Mouse (Mus musculus): Measurements from ENCODE around the gene Shf.
A peak's percentile ranks its signal among the peaks of the same experiment; 100 is the strongest.

The Shf gene

DNA sequence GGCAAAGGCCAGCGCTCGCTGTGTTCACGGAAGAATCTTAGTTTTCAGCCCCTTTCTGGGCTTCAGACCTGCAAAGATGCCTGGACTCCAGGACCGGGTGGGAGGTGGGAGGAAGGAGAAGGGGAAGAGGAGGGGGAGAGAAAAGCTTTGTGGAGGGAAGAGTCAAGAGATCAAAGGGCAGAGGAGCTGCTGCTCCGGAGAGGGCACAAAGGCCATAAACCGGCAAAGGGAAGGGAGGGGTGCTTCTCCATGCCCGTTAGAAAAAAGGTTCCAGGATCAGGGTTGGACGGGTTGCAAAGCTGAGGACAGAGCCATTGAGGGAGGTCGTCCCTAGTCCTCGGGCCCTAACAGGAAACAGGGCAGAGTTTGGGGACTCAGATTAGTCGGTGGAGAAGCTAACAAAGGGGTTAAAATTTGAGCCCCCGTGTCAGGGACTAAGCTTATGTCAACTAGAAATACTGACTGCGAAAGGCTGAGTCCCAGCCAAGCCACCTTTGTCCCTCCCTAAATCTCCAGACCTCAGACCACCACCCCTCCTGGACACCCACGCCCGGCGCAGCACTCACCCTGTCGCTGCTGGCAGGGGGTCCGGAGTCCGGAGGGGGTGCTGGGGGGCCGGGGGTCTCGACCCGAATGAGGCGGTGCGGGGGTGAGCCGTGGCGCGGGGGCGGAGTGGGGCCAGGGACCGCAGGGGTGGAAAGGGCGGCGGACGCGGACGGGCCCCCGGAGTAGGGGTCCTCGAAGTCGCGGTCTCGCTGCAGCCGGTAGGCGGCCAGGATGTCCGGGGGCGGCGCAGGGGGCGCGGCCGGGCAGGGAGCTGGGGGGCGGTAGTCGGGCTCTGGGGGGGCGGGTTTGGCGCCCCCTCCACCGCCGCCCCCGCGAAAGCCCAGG, 636 bp downstream of the Shf start:
- DNase-seq (ENCODE audit: low spot score in 2 of 2), result peak in 1 of 2 experiments; percentile 31

GRCm38 (mm10) chr2:122367701-122368080, 1.3 kb downstream of the Shf start:
- no peak for DNase-seq (ENCODE audit: low spot score in 2 of 2)

DNA sequence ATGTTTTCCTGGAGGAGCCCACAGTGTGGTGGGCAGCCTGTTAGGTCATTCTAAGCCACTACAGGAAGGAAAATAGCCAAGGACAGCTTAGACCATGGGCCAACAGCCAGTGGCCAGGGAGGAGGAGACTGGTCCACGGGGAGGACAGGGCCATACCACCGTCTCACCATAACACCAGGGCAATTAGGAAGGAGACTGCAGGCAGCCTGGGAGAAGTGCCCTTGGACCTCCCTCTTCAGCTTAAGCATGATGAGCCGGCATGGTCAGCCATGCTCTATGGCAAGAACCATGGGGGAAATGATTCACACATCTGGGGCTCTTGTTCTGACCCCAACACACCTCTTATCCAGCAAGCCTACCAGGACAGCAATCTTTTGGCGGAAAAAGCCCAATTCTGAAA, 1.8 kb downstream of the Shf start:
- DNase-seq (ENCODE audit: low spot score in 2 of 2), result no peak

DNA sequence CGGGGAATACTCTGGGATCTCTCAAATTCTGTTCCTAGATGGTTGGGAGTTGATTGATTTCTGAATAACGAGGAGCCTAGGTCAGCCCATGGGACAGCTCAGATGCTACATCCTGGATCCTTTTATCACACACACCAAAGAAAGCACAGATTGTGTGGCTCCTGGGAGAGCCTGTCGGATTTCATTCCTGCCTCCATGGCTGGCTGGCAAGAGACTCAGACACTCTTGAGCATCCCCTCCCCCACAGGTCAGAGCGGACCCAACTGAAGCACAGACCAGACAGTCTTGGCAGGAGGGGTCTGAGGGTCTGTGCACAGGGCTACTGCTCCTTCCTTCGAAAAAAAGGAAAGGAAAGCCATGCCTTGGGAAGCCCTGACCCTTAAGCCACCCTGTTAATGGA, 2.3 kb downstream of the Shf start:
- DNase-seq (ENCODE audit: low spot score in 2 of 2), result no peak

DNA sequence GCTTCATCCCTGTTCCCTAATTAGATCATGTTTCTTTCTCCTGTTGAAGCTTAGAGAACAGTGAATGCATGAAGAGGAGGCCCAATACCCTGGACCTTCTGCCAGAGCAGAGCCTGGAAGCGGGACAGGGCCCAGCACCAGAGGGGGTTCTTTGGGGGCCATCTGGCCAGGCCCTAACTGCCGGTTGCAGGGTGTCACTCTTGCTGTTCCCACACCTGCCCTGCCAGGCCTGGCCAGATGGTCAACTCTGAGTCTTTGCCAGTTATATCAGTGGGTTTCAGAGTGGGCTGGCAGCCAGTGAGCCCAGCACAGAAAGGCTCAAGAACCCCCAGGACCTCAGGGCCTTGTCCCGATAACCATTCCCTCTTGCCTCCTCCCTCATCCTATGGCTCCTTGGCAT, 2.9 kb downstream of the Shf start:
- DNase-seq (ENCODE audit: low spot score in 2 of 2), result no peak

GRCm38 (mm10) chr2:122365244-122365866, 3.6 kb downstream of the Shf start:
- no peak for DNase-seq (ENCODE audit: low spot score in 2 of 2)

- DNase-seq (ENCODE audit: low spot score in 2 of 2), result no peak
Observed at GRCm38 (mm10) chr2:122364352-122364944, 4.5 kb downstream of the Shf start.

DNA sequence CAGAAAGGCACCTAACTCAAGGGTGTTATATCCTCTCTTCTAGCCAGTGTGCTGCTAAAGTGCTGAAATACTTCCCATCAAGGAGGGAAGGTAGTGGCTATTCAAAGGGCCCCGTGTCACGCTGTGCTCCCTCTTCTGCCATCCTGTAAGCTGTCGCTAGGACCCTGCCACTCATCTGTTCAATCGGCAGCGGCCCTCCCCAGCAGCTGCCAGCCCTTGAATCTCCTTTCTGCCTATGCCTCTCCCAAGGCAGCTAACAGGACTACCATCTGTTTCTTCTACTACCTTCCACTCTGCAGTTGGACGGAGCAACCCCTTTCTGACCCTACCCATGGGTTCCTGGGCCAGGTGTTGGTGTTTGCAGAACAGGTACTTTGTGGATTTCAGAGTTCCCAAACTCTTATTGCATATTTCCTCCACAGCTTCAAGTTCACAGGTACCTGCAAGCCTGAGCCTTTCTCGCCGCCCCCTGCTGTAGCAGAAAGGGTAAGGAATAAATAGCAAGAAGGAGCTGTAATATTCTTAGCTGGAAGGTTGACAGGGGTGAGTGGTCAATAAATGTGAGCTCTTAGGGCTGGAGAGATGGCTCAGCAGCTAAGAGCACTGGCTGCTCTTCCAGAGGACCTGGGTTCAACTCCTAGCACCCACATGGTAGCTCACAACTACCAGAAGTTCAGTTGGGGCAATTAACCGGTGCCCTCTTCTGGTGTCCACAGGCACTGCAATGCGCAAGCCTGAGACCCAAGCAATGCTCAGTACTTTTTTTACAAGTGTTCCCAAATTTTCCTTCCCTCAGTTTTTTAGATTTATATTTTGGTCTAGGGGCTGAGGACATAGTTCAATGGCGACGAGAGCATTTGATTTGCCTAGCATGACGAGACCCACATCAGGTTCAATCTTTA, 6.1 kb downstream of the Shf start:
- DNase-seq (ENCODE audit: low spot score in 2 of 2), result no peak

GRCm38 (mm10) chr2:122361868-122362621, 6.9 kb downstream of the Shf start:
- DNase-seq (ENCODE audit: low spot score in 2 of 2), result no peak

DNA sequence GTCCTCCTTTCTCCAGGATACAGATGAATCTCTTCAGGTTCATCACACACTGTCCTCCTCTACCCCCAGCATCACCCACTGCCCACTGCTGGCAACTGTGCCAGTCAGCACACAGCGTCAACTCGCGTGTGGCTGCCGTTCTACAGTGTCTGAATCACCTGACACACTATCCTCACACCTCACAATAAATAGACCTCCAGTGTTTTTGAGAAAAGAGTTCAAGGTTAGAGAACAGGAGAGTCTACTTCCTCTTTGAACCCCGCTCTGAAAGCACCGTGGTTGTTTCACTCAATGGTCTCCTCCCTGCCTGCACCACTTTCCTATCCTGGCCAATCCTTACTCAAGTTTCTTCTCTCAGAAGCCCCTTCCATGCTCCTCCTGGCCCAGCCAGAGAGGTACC, 7.8 kb downstream of the Shf start:
- no peak for DNase-seq (ENCODE audit: low spot score in 2 of 2)

- no peak for DNase-seq (ENCODE audit: low spot score in 2 of 2)
Observed at GRCm38 (mm10) chr2:122360310-122360709, 8.7 kb downstream of the Shf start.

DNA sequence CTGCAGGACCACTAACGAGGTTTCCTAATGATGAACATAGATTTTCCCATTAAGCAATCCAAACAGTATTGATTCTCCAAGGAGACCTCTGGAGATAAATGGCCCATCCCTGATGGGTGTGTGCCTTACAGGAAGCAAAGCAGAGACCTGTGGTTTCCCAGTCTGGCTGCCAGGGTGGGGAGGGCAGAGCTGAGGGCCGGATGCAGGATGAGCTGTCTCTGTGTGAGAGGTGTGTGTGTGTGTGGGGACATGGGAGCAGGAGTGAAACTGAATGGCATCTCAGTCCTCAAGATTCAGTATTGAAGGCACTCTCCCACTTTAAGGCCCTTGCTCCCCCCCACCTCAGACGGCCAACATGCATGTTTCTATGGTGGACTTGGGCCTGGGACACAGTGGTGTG, 12.8 kb downstream of the Shf start:
- DNase-seq (ENCODE audit: low spot score in 2 of 2), result no peak

GRCm38 (mm10) chr2:122355389-122355788, 13.6 kb downstream of the Shf start:
- DNase-seq (ENCODE audit: low spot score in 2 of 2), result no peak

GRCm38 (mm10) chr2:122354191-122354929, 14.6 kb downstream of the Shf start:
- no peak for DNase-seq (ENCODE audit: low spot score in 2 of 2)

GRCm38 (mm10) chr2:122353765-122354164, 15.2 kb downstream of the Shf start:
- DNase-seq (ENCODE audit: low spot score in 2 of 2), result no peak

DNA sequence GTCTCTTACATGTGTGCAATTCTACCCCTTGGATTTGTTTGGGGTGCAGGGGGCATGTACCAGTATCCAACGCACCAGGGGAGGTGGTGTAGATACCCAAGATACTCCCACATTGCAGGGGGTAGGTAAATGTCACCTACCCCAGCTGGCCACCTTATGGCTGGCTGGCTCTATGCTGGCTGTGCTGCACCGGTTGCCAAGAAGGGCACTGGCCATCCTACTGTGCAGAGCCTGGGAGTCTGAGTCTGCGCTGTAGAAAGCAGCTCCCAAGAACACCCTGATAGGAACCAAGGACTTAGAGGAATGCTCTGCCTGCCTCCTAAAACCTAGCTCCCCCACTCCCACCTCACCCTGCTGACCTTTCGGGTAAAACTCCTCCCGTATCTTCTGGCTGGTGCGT, 16.0 kb downstream of the Shf start:
- DNase-seq (ENCODE audit: low spot score in 2 of 2), result no peak

DNA sequence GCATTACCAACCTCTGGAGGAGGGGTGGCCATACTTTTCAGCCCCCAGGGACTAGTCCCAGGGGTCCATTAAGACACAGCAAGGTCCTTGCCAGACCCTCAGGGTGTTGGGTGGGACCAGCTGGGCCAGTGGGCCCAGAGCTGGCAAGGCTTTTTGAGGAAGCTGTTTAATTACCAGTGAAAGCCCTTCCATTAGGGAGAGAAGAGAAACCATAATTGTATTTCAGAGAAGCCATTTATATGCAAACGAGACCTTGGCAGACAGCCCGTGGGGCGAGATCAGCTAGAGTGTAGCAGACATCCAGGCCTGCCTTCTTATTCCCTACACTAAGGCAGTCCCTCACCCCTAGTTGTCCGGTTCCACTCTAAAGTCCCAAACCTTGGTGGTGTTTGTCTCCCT, 17.0 kb downstream of the Shf start:
- DNase-seq (ENCODE audit: low spot score in 2 of 2), result no peak

DNA sequence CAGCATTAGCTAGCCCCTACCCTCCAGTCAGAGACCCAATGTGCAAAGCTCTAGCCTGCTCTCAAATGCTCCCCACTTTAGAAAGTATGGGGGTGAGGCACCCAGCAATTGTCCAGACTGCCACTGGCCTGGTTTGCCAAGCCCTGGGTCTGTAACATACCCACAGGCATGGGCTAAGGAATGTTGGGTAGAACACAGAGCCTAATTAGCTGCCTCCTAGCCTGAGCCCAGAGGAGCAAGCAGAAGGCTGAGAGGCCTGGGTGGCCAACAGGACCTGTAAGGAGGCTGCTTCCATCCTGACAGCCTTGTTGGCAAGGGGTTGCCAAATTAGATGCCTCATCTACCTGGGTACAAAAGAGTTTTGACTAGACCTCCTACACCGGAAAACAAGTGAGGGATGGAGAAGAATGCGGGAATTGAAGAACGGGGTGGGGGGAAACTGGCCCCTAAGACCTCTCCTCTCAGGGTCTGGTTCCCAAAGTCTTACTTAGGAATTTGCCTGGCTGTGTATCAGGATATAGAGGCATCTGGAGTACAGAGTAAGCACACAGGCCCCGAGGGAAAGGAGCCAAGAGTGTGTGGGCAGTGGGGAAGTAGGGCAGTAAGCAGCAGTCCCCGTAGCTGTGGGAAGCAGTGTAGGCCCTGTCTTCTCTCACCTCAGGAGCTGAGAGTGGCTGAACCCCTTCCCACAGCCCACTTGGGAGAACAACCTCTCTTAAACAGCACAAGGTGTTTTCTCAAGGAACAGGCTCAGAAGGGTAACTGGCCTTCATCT, 17.6 kb downstream of the Shf start:
- DNase-seq (ENCODE audit: low spot score in 2 of 2), result no peak

DNA sequence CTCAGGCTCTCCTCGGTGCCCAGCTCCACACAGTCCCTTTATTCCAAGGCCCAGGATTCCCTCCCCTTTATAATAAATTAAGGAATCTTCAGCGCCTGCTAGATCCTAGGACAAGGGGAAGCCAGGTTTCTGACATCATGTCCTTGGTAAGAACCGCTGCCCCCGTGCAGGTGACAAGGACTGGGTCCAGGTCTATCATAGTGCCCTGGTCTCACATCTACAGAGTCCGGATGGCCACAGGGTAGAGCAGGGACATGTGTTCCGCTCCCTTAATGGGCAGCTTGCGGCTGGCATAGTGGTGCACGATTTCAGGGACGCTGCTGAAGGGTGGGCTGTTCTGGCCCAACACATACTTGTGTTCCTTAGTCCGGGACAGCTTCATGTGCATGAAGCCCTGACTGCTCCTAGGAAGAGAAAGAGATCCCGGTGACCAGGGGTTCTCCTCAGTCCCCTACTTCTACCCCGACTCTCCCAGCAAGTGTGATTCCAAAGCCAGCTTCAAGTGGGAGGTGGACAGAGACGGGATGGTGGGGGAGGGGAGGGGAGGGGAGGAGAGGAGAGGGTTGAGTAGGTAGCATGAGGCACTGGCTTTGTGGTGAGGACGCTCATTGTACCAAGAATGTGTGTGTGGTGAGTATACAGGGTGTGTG, 19.7 kb downstream of the Shf start:
- DNase-seq (ENCODE audit: low spot score in 2 of 2), result peak in 1 of 2 experiments; percentile 28

Measured in urinary bladder, postnatal 36 days (tissue).